Mouse (Mus musculus): Measurements from ENCODE around the gene Trim65.

- TF ChIP-seq CTCF (IDR thresholded peaks at IDR 0.05; ENCODE audit: insufficient read depth, low read length) (no peak), POLR2A (IDR thresholded peaks at IDR 0.05; ENCODE audit: borderline replicate concordance, extremely low read depth, low read depth, low read length) (no peak)
Measured at GRCm38 (mm10) chr11:116170003-116170800, 39.3 kb upstream of the Trim65 start.

All from lung, adult 2 months (tissue).